Mouse (Mus musculus) CH12.LX (cell line): Measurements from ENCODE around the gene Msh5. TPM values are rescaled to one million over a fixed set of nuclear protein-coding genes. Genes with fewer than 3 reads are reported as not detected.

Experiments
- DNase-seq: peaks from one replicate; pipeline ENCODE4 v3.0.0-alpha.2; 2013; ENCODE audit errors: extremely low read depth
- H3K27ac ChIP-seq: 2 replicates; pipeline ENCODE4 v1.5.1; 2012; ENCODE audit warnings: low read depth, mild to moderate bottlenecking, control low read depth, moderate library complexity; ENCODE audit not compliant: insufficient read depth
- H3K27me3 ChIP-seq: replicated peaks from 2 replicates; pipeline ENCODE3; 2012; ENCODE audit warnings: inconsistent platforms
- H3K36me3 ChIP-seq, 2 experiments: replicated peaks in 1 of 2; 2 replicates each; pipeline versions ENCODE3 to v1.6.1; 2012; ENCODE audit warnings: inconsistent platforms in 1 of 2, low read length in 1 of 2, mild to moderate bottlenecking in 1 of 2, mixed read lengths in 1 of 2, moderate library complexity in 1 of 2; ENCODE audit not compliant: control insufficient read depth in 1 of 2, insufficient read depth in 1 of 2
- H3K4me1 ChIP-seq, 2 experiments: 2 replicates each; pipeline ENCODE4 v1.6.1; 2012; ENCODE audit warnings: inconsistent platforms in 1 of 2, moderate library complexity in 1 of 2; ENCODE audit not compliant: insufficient read depth in 2 of 2, control insufficient read depth in 1 of 2
- H3K4me2 ChIP-seq: 2 replicates; pipeline ENCODE4 v1.6.1; 2012; ENCODE audit warnings: low read depth, mild to moderate bottlenecking, control low read depth; ENCODE audit not compliant: poor library complexity, insufficient read depth, severe bottlenecking
- H3K4me3 ChIP-seq, 3 experiments: fragments of 150-350 bp in 1 of 3; sonication (generic) in 1 of 3; replicated peaks in 1 of 3; 2 replicates each; pipeline versions ENCODE3 to v1.5.1; 2011 to 2012; ENCODE audit warnings: low read depth in 2 of 3, low read length in 2 of 3, mild to moderate bottlenecking in 2 of 3, moderate library complexity in 2 of 3, control low read depth in 1 of 3, improper control_type of control experiment in 1 of 3, inconsistent platforms in 1 of 3, mixed read lengths in 1 of 3; ENCODE audit not compliant: poor library complexity in 1 of 3
- H3K79me2 ChIP-seq: replicated peaks from 2 replicates; pipeline ENCODE4 v1.6.1; 2012; ENCODE audit warnings: mild to moderate bottlenecking, moderate library complexity; ENCODE audit not compliant: control insufficient read depth, poor library complexity, insufficient read depth, severe bottlenecking; ENCODE audit errors: extremely low read depth
- H3K9ac ChIP-seq: 2 replicates; pipeline ENCODE4 v1.6.1; 2012; ENCODE audit warnings: low read depth, mild to moderate bottlenecking, control low read depth, moderate library complexity; ENCODE audit not compliant: insufficient read depth
- H3K9me3 ChIP-seq: replicated peaks from 2 replicates; pipeline ENCODE3; 2012; ENCODE audit warnings: low read length, inconsistent platforms, mixed read lengths
- BHLHE40 ChIP-seq: IDR thresholded peaks from 2 replicates; pipeline ENCODE4 v1.6.1; 2011; ENCODE audit warnings: mild to moderate bottlenecking, low read depth, low read length, improper control_type of control experiment
- CHD2 ChIP-seq: IDR thresholded peaks from 2 replicates; pipeline ENCODE4 v1.6.1; 2011; ENCODE audit warnings: low read length, improper control_type of control experiment
- CTCF ChIP-seq, 2 experiments: IDR thresholded peaks in 1 of 2; conservative IDR thresholded peaks in 1 of 2; 2 replicates each; pipeline ENCODE4 v1.5.1; 2011 to 2012; ENCODE audit warnings: low read depth in 2 of 2, low read length in 2 of 2, improper control_type of control experiment in 1 of 2, inconsistent platforms in 1 of 2, mild to moderate bottlenecking in 1 of 2, moderate library complexity in 1 of 2
- ELF1 ChIP-seq: IDR thresholded peaks from 2 replicates; pipeline ENCODE4 v1.6.1; 2014; ENCODE audit warnings: low read depth, mild to moderate bottlenecking, inconsistent platforms, low read length, improper control_type of control experiment
- EP300 ChIP-seq: IDR thresholded peaks from 2 replicates; pipeline ENCODE4 v1.6.1; 2011; ENCODE audit warnings: low read length, improper control_type of control experiment
- GABPA ChIP-seq: IDR thresholded peaks from 2 replicates; pipeline ENCODE4 v1.6.1; 2012; ENCODE audit warnings: low read depth, low read length, improper control_type of control experiment, inconsistent platforms; ENCODE audit not compliant: insufficient replicate concordance
- JUND ChIP-seq: conservative IDR thresholded peaks from 2 replicates; pipeline ENCODE4 v1.6.1; 2011; ENCODE audit warnings: low read depth, low read length, improper control_type of control experiment
- KAT2A ChIP-seq: IDR thresholded peaks from 2 replicates; pipeline ENCODE4 v1.6.1; 2012; ENCODE audit warnings: low read length, improper control_type of control experiment, inconsistent platforms; ENCODE audit not compliant: insufficient replicate concordance
- MAFK ChIP-seq: IDR thresholded peaks from 2 replicates; pipeline ENCODE4 v1.6.1; 2011; ENCODE audit warnings: low read length, improper control_type of control experiment; ENCODE audit not compliant: insufficient replicate concordance
- MAZ ChIP-seq: IDR thresholded peaks from 2 replicates; pipeline ENCODE4 v1.6.1; 2012; ENCODE audit warnings: low read depth, mild to moderate bottlenecking, inconsistent platforms, low read length, improper control_type of control experiment, moderate library complexity
- MXI1 ChIP-seq: IDR thresholded peaks from 2 replicates; pipeline ENCODE4 v1.6.1; 2011; ENCODE audit warnings: mild to moderate bottlenecking, low read depth, low read length, improper control_type of control experiment
- NRF1 ChIP-seq: IDR thresholded peaks from 2 replicates; pipeline ENCODE4 v1.6.1; 2014; ENCODE audit warnings: low read depth, mild to moderate bottlenecking, inconsistent platforms, low read length, improper control_type of control experiment, moderate library complexity
- PAX5 ChIP-seq: IDR thresholded peaks from 2 replicates; pipeline ENCODE4 v1.6.1; 2012; ENCODE audit warnings: low read length, inconsistent platforms, mixed read lengths
- POLR2AphosphoS2 ChIP-seq: IDR thresholded peaks from 2 replicates; pipeline ENCODE4 v1.6.1; 2011; ENCODE audit warnings: low read depth, low read length, improper control_type of control experiment
- RCOR1 ChIP-seq: conservative IDR thresholded peaks from 2 replicates; pipeline ENCODE4 v1.6.1; 2012; ENCODE audit warnings: low read depth, mild to moderate bottlenecking, inconsistent platforms, low read length, improper control_type of control experiment
- SIN3A ChIP-seq: IDR thresholded peaks from 2 replicates; pipeline ENCODE4 v1.6.1; 2012; ENCODE audit warnings: low read length, improper control_type of control experiment, inconsistent platforms
- TBP ChIP-seq: conservative IDR thresholded peaks from 2 replicates; pipeline ENCODE4 v1.6.1; 2011; ENCODE audit warnings: low read depth, low read length, improper control_type of control experiment
- USF2 ChIP-seq: conservative IDR thresholded peaks from 2 replicates; pipeline ENCODE4 v1.6.1; 2011; ENCODE audit warnings: low read depth, low read length, improper control_type of control experiment
- ZC3H11A ChIP-seq: IDR thresholded peaks from 2 replicates; pipeline ENCODE4 v1.6.1; 2012; ENCODE audit warnings: low read depth, mild to moderate bottlenecking, inconsistent platforms, low read length, improper control_type of control experiment
- ZKSCAN1 ChIP-seq: IDR thresholded peaks from 2 replicates; pipeline ENCODE4 v1.6.1; 2012; ENCODE audit warnings: low read depth, inconsistent platforms, low read length, improper control_type of control experiment, borderline replicate concordance
- dilution Hi-C: fragments of 300-500 bp; cut with MboI; formaldehyde crosslinking; loops from 2 replicates; pipeline ENCODE4 v1.14.3; 2020; ENCODE audit warnings: low sequenced_read_pairs; ENCODE audit not compliant: extremely low pct_unique_long_range_greater_than_20kb, extremely low pct_ligation_motif_present
- in situ Hi-C: fragments of 300-500 bp; cut with MboI; formaldehyde crosslinking; loops from 3 replicates; pipeline ENCODE4 v1.14.3; 2019; ENCODE audit warnings: low sequenced_read_pairs, low pct_ligation_motif_present, low pct_unique_long_range_greater_than_20kb, mixed read lengths
- polyA plus RNA-seq: library from polyadenylated mRNA; unstranded; fragments of >175 nt; gene quantifications from 2 replicates; pipeline ENCODE4 v1.2.1, GENCODE M21; 2012; ENCODE audit warnings: low read depth; ENCODE audit not compliant: insufficient read length
- total RNA-seq, 2 experiments: library from RNA; depleted of rRNA; stranded (reverse); fragments of 300-350 nt in 1 of 2; fragments of >200 nt in 1 of 2; gene quantifications; 2 replicates each; pipeline ENCODE4 v1.2.3; 2012 to 2014

The Msh5 gene
- total and polyA plus RNA-seq, 3 experiments, result 6.1 to 13.1 (median 10.6) TPM

- H3K36me3 ChIP-seq, result peaks cover 19 to 44% of the 10 kb centered on the region in 2 experiments
- H3K79me2 ChIP-seq, result no peaks in the 10 kb centered on the region; the same call in 1 of the 2 replicates
- no peak for TF ChIP-seq MAZ
- no peak for TF ChIP-seq ELF1
- TF ChIP-seq TBP, result no peak
- TF ChIP-seq JUND, result no peak
- no peak for TF ChIP-seq USF2
- no peak for TF ChIP-seq PAX5
- TF ChIP-seq SIN3A, result no peak
- TF ChIP-seq MAFK, result no peak
- TF ChIP-seq BHLHE40, result no peak
- no peak for TF ChIP-seq KAT2A
- no peak for TF ChIP-seq RCOR1
- TF ChIP-seq MXI1, result no peak
- no peak for TF ChIP-seq GABPA
- no peak for TF ChIP-seq NRF1
- TF ChIP-seq POLR2AphosphoS2, result no peak
- no peak for TF ChIP-seq ZC3H11A
- no peak for TF ChIP-seq CHD2
- TF ChIP-seq CTCF (conservative IDR thresholded peaks at IDR 0.05 in 1 of 2, IDR thresholded peaks at IDR 0.05 in 1 of 2; ENCODE audit: low read depth in 2 of 2, low read length in 2 of 2), result no peak
- TF ChIP-seq EP300, result no peak
- no peak for TF ChIP-seq ZKSCAN1
- peak overlapping the region; percentile 87 for H3K9ac ChIP-seq
- H3K4me2 ChIP-seq, result peak overlapping the region; percentile 87
- H3K4me3 ChIP-seq, result no peak overlapping the region
- no peak overlapping the region for H3K27ac ChIP-seq
- in situ Hi-C loops (no loop called here), dilution Hi-C loops (no loop called here)
- H3K9me3 ChIP-seq, result no peaks in the 10 kb centered on the region
- DNase-seq, result no peak
- peaks cover 3 to 20% of the 10 kb centered on the region in 2 experiments for H3K4me1 ChIP-seq
- H3K27me3 ChIP-seq, result peaks cover 17% of the 10 kb centered on the region
Observed at GRCm38 (mm10) chr17:35090166-35090932, 43.8 kb upstream of the Msh5 start.
